Mouse (Mus musculus) limb, embryonic 14.5 days (tissue): ENCODE data around the gene Prkce. TPM values are rescaled to one million over a fixed set of nuclear protein-coding genes. Genes with fewer than 3 reads are reported as not detected.

Experiments
- ATAC-seq: fragments of 200-750 bp; cut with Nextera tagmentation; 2 replicates; pipeline ENCODE4 v1.8.0; 2017; ENCODE audit warnings: low read depth, moderate number of reproducible peaks, moderate TSS enrichment; ENCODE audit not compliant: low FRiP score
- DNase-seq: peaks from one replicate; pipeline ENCODE4 v3.0.0-alpha.2; 2015; ENCODE audit warnings: low spot score
- H3K27ac ChIP-seq: fragments of 300-500 bp; sonication (generic); replicated peaks from 2 replicates; pipeline ENCODE4 v1.5.1; 2014; ENCODE audit warnings: low read depth, mild to moderate bottlenecking, low read length, moderate library complexity, mixed read lengths
- H3K27me3 ChIP-seq: fragments of 300-500 bp; sonication (generic); 2 replicates; pipeline ENCODE4 v1.6.1; 2014; ENCODE audit warnings: low read length, mixed read lengths; ENCODE audit not compliant: control insufficient read depth, insufficient read depth
- H3K36me3 ChIP-seq: fragments of 300-500 bp; sonication (generic); 2 replicates; pipeline ENCODE4 v1.6.1; 2014; ENCODE audit warnings: mild to moderate bottlenecking, low read length, moderate library complexity, mixed read lengths; ENCODE audit not compliant: control insufficient read depth, insufficient read depth
- H3K4me1 ChIP-seq: fragments of 300-500 bp; sonication (generic); 2 replicates; pipeline ENCODE4 v1.6.1; 2014; ENCODE audit warnings: antibody characterized with exemption, low read length, mixed read lengths; ENCODE audit not compliant: control insufficient read depth, insufficient read depth
- H3K4me2 ChIP-seq: fragments of 300-500 bp; sonication (generic); replicated peaks from 2 replicates; pipeline ENCODE4 v1.6.1; 2014; ENCODE audit warnings: low read depth, mild to moderate bottlenecking, low read length, moderate library complexity; ENCODE audit not compliant: severe bottlenecking
- H3K4me3 ChIP-seq: fragments of 300-500 bp; sonication (generic); replicated peaks from 2 replicates; pipeline ENCODE4 v1.5.1; 2014; ENCODE audit warnings: low read length
- H3K9ac ChIP-seq: fragments of 300-500 bp; sonication (generic); 2 replicates; pipeline ENCODE4 v1.6.1; 2014; ENCODE audit warnings: mild to moderate bottlenecking, low read depth, low read length, moderate library complexity; ENCODE audit not compliant: severe bottlenecking
- H3K9me3 ChIP-seq: fragments of 300-500 bp; sonication (generic); 2 replicates; pipeline ENCODE4 v1.6.1; 2016; ENCODE audit warnings: low read length; ENCODE audit not compliant: control insufficient read depth
- POLR2A ChIP-seq: fragments of 200-500 bp; IDR thresholded peaks from 2 replicates; pipeline ENCODE4 v1.8.0; 2012; ENCODE audit warnings: inconsistent platforms, mild to moderate bottlenecking, moderate library complexity, borderline replicate concordance; ENCODE audit not compliant: insufficient read depth, insufficient read length; ENCODE audit errors: extremely low read depth
- WGBS: fragments of 180-500 bp; shearing (Covaris S2); extraction: QIAGEN DNeasy Blood & Tissue Kit; methylation state at CpG from one replicate; pipeline ENCODE4 v1.1.7; 2014; 5-methylcytosine and 5-hydroxymethylcytosine counted together
- polyA plus RNA-seq, 2 experiments: library from polyadenylated mRNA; depleted of rRNA in 1 of 2; stranded (reverse) in 1 of 2; unstranded in 1 of 2; fragments of >200 nt; fragmentation: Nextera tagmentation in 1 of 2; extraction: Ambion mirVana in 1 of 2; gene quantifications; 2 replicates each; pipeline versions ENCODE4 v1.2.1 to v1.2.3; 2012 to 2014

Gene Prkce
- polyA plus RNA-seq, 2 experiments: 4.7 to 9.3 TPM

DNA sequence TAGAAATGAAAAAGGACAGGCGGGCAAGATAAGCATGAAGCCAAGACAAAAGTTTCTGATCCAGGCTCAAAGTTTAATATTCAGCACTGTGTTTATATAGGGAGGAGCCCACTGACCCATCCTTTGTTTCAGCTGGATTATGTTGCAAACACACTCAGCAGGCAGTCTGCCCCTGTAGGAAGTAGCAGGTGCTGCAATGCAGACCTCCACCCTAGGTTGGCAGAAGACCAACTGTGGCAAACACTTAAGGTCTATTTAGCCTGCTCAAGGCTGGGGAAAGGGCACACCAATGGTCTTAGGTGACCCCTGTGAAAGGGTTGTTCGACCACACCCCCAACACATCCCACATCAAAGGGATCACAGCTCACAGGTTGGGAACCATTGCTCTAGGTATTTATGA is 434.3 kb downstream of the Prkce start:
- H3K36me3 ChIP-seq: no peaks in the 10 kb centered on the region
- ATAC-seq: no peak
- no peak overlapping the region for H3K4me2 ChIP-seq
- H3K27me3 ChIP-seq: no peaks in the 10 kb centered on the region
- TF ChIP-seq POLR2A: no peak
- WGBS: 90% methylated on average over 2 of the region's 2 CpGs
- H3K9ac ChIP-seq: no peak overlapping the region
- DNase-seq: no peak
- H3K9me3 ChIP-seq: no peaks in the 10 kb centered on the region
- H3K27ac ChIP-seq: no peak overlapping the region
- H3K4me3 ChIP-seq: no peak overlapping the region
- no peaks in the 10 kb centered on the region for H3K4me1 ChIP-seq

DNA sequence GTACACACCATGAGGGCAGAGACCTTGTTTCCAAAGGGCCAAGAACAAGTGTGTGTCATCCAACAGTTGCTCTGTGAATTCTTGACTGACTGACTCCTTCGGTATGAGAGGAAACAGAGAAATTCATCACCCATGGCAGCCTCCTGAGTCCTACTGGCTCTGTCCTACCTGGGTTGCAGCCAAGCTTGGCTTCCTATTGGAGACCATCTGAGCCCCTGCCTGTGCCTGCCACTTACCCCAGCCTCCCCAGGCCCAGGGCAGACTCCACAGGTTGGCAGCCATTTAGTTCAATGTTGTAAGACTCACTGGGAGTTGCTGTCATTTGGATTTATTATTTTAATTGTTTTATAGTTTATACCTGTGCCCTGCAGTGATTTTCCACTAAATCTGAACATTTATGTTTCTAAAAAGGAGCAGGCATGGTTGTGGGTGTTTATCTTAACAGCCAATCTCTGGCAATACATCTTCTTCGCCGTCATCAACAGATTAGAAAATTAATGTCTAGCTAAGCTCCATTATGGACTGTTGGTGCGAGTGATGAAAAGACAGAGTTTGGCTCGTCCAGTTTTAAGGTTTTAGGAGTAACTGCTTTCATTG is 436.4 kb downstream of the Prkce start:
- Histone ChIP-seq H3K27ac (no peak overlapping the region), H3K4me3 (no peak overlapping the region), H3K9ac (no peak overlapping the region), H3K27me3 (no peaks in the 10 kb centered on the region), H3K4me1 (no peaks in the 10 kb centered on the region), H3K36me3 (no peaks in the 10 kb centered on the region), H3K4me2 (no peak overlapping the region), H3K9me3 (no peaks in the 10 kb centered on the region)
- ATAC-seq (no peak), DNase-seq (no peak)
- no peak for TF ChIP-seq POLR2A
- WGBS: 68% methylated on average over 5 of the region's 5 CpGs

DNA sequence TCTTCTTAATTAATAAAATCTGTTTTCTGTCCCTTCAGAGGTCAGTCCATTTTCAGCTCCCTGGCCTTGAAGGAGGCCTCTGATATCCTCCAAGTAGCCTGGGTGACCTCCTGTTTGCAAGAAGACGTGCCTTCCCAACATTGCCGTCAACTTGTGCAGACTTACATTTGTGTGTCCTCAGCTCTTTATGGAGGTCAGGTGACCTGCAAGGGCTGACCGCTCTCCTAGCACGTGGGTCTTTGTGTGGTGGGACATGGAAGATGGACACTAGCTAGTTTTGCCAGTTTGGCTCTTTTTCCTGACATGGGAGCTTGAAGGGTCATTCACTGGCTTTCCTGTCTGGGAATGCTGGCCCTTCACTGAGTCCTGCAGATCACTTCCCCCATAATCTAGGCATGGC is 440.4 kb downstream of the Prkce start:
- 82% methylated on average over 4 of the region's 4 CpGs for WGBS
- Histone ChIP-seq H3K9me3 (no peaks in the 10 kb centered on the region), H3K9ac (no peak overlapping the region), H3K4me2 (no peak overlapping the region), H3K27me3 (no peaks in the 10 kb centered on the region), H3K4me1 (no peaks in the 10 kb centered on the region), H3K4me3 (no peak overlapping the region), H3K27ac (no peak overlapping the region), H3K36me3 (no peaks in the 10 kb centered on the region)
- no peak for DNase-seq
- no peak for TF ChIP-seq POLR2A
- no peak for ATAC-seq

DNA sequence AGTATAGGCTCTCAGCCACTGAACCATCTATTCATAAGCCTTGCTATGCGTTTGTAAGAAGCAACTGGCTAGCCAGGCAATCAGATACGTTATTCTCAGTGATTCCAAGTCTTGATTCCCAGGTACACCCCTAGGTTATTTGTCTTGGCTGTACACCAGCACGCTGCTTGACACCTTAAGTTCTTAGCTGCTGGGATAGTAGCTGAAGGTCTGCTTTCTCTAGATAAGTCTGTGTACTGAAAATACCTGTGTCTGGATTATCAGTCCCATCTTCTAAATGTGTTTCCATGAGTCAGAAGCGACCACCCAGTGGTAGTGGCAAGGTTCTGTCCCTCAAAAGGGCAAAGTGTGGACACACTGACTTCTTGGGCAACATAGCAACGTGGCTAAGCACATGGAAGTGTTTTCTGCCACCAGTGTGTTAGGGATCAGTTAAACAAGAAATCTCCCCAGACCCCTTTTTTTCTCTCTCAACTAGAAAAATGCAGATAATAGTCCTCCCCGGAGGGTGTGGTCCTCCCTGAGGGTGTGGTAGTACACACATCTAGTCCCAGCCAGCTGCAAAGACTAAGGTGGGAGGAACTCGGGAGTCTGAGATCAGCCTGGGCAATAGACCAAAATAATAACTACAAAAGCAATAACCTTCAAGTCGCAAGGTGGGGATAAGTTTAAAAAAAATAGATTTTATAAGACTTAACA is 442.8 kb downstream of the Prkce start:
- Histone ChIP-seq H3K4me1 (no peaks in the 10 kb centered on the region), H3K9me3 (no peaks in the 10 kb centered on the region), H3K27me3 (no peaks in the 10 kb centered on the region), H3K9ac (no peak overlapping the region), H3K36me3 (no peaks in the 10 kb centered on the region), H3K27ac (no peak overlapping the region), H3K4me3 (no peak overlapping the region), H3K4me2 (no peak overlapping the region)
- 68% methylated on average over 8 of the region's 8 CpGs for WGBS
- no peak for ATAC-seq
- TF ChIP-seq POLR2A: no peak
- no peak for DNase-seq

DNA sequence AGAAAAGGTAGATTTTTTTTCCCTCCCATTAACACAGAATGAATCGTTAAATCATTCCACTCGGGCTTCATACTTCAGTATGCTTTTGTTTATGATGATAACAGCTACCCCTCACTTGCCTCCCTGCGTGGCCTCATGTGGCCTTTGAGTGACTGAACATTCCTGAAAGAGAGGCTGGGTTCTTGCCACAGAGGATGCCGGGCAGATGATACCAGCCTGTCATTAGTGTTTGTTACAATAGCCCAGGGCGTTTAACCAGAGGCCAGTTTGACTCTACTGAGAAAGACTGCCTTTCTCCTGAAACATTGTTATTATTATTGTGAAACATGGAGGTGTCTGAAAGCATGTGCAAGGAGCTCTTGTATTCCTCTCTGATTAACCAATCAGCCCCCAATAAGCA is 444.2 kb downstream of the Prkce start:
- no peak for ATAC-seq
- TF ChIP-seq POLR2A: no peak
- H3K36me3 ChIP-seq: no peaks in the 10 kb centered on the region
- H3K4me2 ChIP-seq: no peak overlapping the region
- no peaks in the 10 kb centered on the region for H3K9me3 ChIP-seq
- no peak for DNase-seq
- H3K27me3 ChIP-seq: no peaks in the 10 kb centered on the region
- no peaks in the 10 kb centered on the region for H3K4me1 ChIP-seq
- H3K4me3 ChIP-seq: no peak overlapping the region
- WGBS: 66% methylated on average over 5 of the region's 5 CpGs
- no peak overlapping the region for H3K27ac ChIP-seq
- no peak overlapping the region for H3K9ac ChIP-seq
